Mouse (Mus musculus): ENCODE results near the gene Mrpl38.
A peak's percentile ranks its signal among the peaks of the same experiment; 100 is the strongest.
"Not testable (repeated sequence)": the region's sequence is repeated elsewhere in the genome, so short reads cannot be mapped to it uniquely, and the experiment has no call there.

Gene Mrpl38

GRCm38 (mm10) chr11:116143468-116143867 is 4.8 kb upstream of the Mrpl38 start:
- DNase-seq (ENCODE audit: low spot score): no peak

DNA sequence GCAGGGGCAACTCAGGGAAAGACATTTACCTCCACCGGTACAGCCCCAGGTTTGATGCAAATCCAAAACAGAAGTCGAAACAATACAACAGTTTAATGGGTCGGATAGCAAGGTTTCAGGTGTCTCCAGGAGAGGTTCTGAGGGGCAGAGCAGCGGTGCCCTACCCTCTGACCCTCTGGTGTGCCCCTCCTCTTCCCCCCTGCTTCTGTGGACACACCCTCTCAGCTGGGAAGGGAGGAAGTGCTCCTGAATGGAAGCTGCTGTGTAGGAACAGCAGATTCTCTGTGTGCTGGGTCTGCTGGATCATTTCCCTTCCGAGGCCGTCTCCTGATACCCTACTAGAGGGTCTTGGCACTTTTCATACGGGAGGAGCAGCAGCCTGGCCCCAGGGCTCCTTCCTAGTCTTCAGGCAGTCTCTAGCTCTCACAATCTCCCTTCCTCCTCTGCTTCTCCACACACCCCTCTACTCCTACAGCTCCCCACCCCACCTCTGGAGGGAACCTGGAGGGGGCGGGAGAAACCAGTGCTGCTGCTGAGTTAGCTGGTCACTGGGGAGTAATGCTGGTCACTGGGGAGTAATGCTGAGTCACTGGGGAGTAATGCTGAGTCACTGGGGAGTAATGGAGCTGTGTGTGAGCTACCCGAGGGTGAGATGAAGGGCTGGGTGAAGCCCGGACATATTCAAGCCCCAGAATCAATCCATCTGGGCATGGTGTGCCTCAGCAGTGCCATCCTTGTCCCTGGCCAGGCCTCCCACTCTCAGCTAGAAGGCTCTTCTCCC is 3.7 kb upstream of the Mrpl38 start:
- DNase-seq (ENCODE audit: low spot score): peak; percentile 73

DNA sequence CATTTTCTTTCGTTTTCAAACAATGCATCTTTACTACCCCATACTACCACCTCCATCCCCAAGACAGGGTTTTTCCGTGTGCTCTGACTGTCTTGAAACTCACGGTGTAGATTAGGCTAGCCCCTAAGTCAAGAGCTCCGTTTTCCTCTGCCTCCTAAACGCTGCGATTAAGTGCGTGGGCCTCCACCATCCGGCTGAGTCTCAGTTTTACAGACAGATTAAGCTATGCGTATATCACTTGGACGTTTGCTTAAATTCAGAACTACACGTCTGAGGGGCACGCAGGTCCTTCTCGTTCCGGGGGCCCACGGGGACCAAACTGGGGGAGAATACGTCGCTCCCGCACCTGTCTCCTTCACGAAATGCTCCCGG is 586 bp downstream of the Mrpl38 start:
- DNase-seq (ENCODE audit: low spot score): no peak

DNA sequence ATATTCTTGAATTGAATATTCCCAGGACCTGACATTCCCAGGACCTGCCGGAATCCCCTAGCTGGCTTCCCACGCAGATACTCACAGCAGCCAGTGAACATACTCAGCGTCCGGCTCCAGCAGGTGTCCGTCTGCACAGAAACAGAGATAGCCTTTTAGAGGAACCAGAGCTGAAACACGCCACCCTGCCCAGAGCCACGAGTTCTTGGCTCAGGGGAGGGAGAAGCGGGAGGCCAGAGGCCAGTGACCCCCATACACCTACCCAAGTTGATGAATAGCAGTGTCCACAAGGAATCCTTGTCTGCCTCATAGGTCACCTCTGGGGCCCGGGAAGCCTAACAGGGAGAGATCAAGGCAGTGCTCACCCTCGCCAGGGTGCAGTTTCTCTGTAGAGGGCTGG is 4.5 kb downstream of the Mrpl38 start:
- no peak for DNase-seq (ENCODE audit: low spot score)

- DNase-seq (ENCODE audit: low spot score): no peak
Observed at GRCm38 (mm10) chr11:116133497-116133896, 5.2 kb downstream of the Mrpl38 start.

GRCm38 (mm10) chr11:116132366-116133333 is 6.0 kb downstream of the Mrpl38 start:
- DNase-seq (ENCODE audit: low spot score): no peak

- no peak for DNase-seq (ENCODE audit: low spot score)
Observed at GRCm38 (mm10) chr11:116131349-116132170, 7.1 kb downstream of the Mrpl38 start.

DNA sequence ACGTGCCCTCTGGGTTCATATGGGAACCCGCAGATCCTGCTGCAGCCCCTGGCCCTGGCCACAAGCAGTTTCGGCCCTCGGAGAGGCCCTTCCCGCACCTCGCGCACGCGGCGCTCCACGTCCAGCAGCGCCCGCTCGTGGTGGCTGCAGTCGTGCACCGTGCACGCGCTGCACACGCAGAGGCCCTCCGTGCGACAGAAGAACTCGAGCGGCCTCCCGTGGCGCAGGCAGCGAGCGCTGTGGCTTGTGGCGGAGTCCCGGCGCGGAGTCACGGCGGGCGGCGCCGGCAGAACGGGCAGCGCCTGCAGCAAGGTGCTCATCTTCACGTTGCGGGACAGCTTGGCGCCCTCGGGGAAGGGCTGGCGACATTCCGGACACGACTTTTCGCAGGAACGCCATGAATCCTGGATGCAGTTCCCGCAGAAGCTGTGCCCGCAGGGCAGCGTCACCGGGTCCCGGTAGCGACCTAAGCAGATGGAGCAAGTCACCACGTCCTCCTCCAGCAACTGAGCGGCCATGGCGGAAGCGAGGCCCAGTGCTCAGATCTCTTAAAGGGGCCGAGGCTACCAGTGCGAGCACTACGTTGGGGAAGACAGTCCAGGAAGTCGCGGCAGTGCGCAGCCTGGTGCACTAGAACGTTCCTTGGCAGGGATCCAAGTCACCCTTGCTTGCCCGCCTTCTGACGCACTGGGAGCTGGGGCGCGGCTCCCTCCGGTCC is 8.0 kb downstream of the Mrpl38 start, which contains the start of gene Trim65:
TSS of gene Trim65 (minus strand) at position 641 of the 718 bp plus-strand sequence.
- DNase-seq (ENCODE audit: low spot score): peak; percentile 83

- no peak for DNase-seq (ENCODE audit: low spot score)
Observed at GRCm38 (mm10) chr11:116129993-116130487, 8.6 kb downstream of the Mrpl38 start.

DNA sequence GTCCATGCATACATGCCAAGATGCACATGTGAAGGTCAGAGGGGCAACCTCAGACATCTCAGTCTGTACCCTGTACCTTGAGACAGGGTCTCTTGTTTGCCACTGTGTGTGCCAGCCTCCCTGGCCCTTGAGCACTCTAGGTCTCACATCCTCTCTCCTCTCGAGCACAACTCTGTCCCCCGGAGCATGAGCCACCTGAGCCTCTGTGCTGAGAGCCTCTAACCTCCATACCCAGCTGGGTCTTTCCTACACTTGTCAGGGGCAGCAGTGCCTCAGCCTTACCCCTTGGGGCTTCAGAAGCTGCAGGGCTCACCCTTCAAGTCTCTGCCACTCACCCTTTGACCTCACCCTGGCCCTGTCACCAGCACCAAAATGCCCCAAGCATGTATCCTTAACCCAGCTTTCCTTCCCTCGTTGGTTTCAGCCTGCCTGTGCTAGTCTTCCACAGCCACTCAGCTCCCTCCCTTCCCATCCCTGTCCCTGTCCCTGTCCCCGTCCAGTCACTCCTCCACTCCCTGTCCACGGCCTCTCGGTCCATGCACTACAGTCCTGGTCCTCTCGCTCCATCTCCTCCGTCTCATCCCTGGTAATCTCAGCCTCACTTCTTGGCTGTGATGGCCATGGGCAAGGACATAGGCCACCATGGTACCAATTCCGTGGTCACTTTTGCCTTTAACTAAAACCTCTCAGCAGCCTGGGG is 9.4 kb downstream of the Mrpl38 start:
- no peak for DNase-seq (ENCODE audit: low spot score)

- no peak for DNase-seq (ENCODE audit: low spot score)
Observed at GRCm38 (mm10) chr11:116127986-116128385, 10.7 kb downstream of the Mrpl38 start.

GRCm38 (mm10) chr11:116127156-116127980 is 11.3 kb downstream of the Mrpl38 start, which contains the start of gene Trim47:
Gene Trim47 (minus strand): TSS chr11:116127210.
- DNase-seq (ENCODE audit: low spot score): no peak

- no peak for DNase-seq (ENCODE audit: low spot score)
Observed at GRCm38 (mm10) chr11:116126261-116126660, 12.4 kb downstream of the Mrpl38 start.

GRCm38 (mm10) chr11:116121731-116122245 is 16.9 kb downstream of the Mrpl38 start:
- not testable (repeated sequence) for DNase-seq (ENCODE audit: low spot score)

- no peak for DNase-seq (ENCODE audit: low spot score)
Observed at GRCm38 (mm10) chr11:116117819-116118218, 20.8 kb downstream of the Mrpl38 start.

DNA sequence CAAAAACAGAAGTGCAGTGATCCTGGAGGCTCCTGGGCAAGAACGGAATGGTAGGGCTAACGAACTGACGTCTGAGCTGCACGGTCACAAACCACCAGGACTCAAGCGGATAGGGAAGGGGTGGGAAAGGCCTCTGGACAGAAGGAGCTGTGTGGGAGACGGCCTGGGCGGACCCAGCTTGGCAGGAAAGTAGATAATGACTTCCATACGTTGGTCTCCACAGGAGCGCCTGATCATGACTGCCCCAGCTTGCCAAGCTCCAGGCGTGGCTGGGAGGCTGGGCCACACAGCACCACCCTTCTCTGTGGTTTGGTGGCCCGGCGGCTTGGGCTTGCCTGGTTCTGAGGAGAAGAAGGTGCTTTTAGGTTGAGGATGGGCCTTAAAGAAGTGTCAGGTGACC is 21.4 kb downstream of the Mrpl38 start:
- no peak for DNase-seq (ENCODE audit: low spot score)

DNA sequence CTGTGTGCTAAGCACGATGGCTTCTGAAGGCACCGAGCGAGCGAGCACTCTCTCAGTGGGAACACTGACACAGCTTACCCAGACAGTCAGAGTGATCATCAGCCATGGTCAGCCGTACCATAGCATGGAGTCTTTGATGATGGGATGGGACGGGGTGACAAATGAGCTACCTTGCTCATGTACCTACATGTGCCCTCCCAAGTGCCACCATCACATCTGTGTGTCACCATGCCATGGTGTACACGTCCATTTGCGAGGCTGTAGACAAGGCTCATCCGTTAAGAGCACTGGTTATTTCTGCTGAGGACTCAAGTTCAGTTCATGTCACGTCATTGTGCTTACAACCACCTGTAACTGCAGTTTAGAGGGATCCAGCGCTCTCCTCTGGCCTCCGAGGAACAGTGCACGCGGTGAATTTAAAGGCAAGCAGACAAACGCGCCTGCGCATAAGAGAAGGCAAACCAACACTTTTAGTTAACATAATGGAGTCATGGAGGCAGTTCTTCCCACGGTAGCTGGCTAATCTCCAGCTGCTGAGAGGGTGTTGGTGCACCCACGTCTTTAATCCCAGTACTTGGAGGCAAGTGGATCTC is 27.0 kb downstream of the Mrpl38 start:
- DNase-seq (ENCODE audit: low spot score): no peak

DNA sequence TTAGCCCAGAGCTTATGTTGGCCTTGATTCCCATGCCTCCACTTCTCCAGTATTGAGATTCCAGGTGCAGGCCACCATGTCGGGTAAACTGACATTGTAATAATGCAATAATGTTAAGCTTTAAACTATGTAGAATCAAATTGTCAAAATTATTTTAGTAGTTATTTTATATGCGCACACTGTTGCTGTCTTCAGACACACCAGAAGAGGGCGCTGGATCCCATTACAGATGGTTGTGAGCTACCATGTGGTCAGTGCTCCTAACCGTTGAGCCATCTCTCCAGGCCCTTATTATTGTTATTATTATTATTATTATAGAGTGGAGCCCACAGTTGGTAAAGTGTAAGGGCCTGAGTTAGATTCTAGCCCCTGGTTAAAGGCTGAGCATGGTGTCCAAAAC is 27.6 kb downstream of the Mrpl38 start:
- no peak for DNase-seq (ENCODE audit: low spot score)

DNA sequence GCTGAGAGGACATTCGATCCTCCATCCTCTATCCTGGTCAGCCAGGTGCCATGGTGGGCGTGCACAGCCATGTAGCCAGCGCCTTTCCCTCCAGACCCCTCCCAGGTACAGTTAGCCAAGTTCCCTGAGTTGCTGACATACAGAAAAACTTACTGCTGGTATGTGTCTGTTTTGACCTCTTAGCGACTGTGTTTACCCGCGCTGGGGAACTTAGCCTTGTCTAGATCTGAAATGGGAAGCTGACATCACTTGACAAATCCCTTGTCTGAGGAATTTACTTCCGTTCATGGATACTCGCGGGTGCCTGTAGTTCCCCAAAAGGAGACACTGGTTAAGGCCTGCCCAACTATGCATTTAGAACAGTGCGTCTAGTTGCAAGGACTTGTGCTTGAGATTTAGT is 28.1 kb downstream of the Mrpl38 start:
- no peak for DNase-seq (ENCODE audit: low spot score)

All from spleen, adult 12 weeks (tissue).